16 mouse cellular contexts compared by ENCODE assay signal in the genomic region with DNA sequence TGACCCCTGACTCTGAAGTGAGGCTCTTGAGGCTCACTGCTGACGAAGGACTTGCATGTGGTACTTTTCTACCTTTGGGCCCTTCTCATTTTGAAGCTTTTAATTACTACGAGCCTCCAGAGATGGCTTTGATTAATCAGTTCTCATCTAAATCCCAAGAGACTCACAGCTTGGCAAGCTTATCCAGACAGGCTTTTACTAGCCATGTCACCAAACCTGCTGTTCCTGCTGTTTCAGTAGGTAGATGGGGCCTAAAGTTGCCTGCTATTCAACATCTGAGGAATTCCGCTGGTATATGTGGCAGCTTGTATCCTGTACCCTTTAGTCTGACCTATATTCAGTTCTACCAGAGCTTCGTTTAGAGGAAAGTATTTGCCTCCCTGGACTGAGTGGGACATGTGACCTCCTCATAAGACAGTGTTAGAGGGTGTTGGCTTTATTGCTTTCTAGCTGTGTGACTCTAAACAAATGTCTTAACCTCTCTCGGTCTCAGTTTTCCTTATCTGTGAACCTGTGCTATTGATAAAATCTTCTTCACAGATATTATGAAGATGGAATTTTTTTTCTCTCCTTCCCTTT. TPM values are rescaled to one million over a fixed set of nuclear protein-coding genes. Genes with fewer than 3 reads are reported as not detected.
"Had no signal": no experiment of that assay in that cellular context is flagged by ENCODE, and none has a peak within 500 bp of the region (broad histone marks: within the 10 kb centered on the region; RNA-seq: fewer than 3 reads in every experiment).

No protein-coding gene starts in this region.

- H3K9me3 ChIP-seq: kidney, embryonic 15.5 days; limb, embryonic 13.5 days; midbrain, embryonic 13.5 days; neural tube, embryonic 15.5 days; stomach, embryonic 15.5 days had no signal

- H3K27ac ChIP-seq: layer of hippocampus, adult 2 months; limb, embryonic 13.5 days; liver, embryonic 14.5 days; midbrain, embryonic 13.5 days; neural tube, embryonic 15.5 days; stomach, embryonic 15.5 days had no signal

- H3K36me3 ChIP-seq: stomach, embryonic 15.5 days had no signal

- H3K4me2 ChIP-seq: kidney, embryonic 15.5 days; limb, embryonic 13.5 days; midbrain, embryonic 13.5 days; neural tube, embryonic 15.5 days; stomach, embryonic 15.5 days had no signal

- ATAC-seq: midbrain, embryonic 13.5 days had no signal

- H3K4me1 ChIP-seq: stomach, embryonic 15.5 days had no signal

- H3K9ac ChIP-seq: kidney, embryonic 15.5 days; limb, embryonic 13.5 days; liver, embryonic 14.5 days; midbrain, embryonic 13.5 days; neural tube, embryonic 15.5 days; stomach, embryonic 15.5 days had no signal

- DNase-seq: kidney, adult 18-20 months; kidney, postnatal 36 days; left cerebral cortex, postnatal 4 days; lung, adult 18-20 months; right cerebral cortex, postnatal 4 days; thymus, adult 2 months; thymus, postnatal 25 days had no signal

- H3K27me3 ChIP-seq: kidney, embryonic 15.5 days; limb, embryonic 13.5 days; midbrain, embryonic 13.5 days; neural tube, embryonic 15.5 days; stomach, embryonic 15.5 days had no signal

- H3K4me3 ChIP-seq: kidney, embryonic 15.5 days; layer of hippocampus, adult 2 months; limb, embryonic 13.5 days; midbrain, embryonic 13.5 days; myocyte; neural tube, embryonic 15.5 days; stomach, embryonic 15.5 days had no signal

RNA-seq across cellular contexts. Expression of a gene that starts 48.8 kb away (rescaled TPM):
- polyA plus RNA-seq: liver, adult 2 months had no signal
